Mouse (Mus musculus) forebrain, postnatal 0 days (tissue): ENCODE data around the gene Adk. TPM values are rescaled to one million over a fixed set of nuclear protein-coding genes. Genes with fewer than 3 reads are reported as not detected.

Experiments
- ATAC-seq: fragments of 200-750 bp; cut with Nextera tagmentation; 2 replicates; pipeline ENCODE4 v1.8.0; 2017; ENCODE audit warnings: mild to moderate bottlenecking, moderate library complexity
- DNase-seq: peaks from one replicate; pipeline ENCODE4 v3.0.0-alpha.2; 2015
- H3K27ac ChIP-seq: fragments of 300-500 bp; sonication (generic); 2 replicates; pipeline ENCODE4 v1.5.1; 2014; ENCODE audit warnings: low read depth, mild to moderate bottlenecking, antibody characterized with exemption, low read length, moderate library complexity, mixed read lengths
- H3K27me3 ChIP-seq: fragments of 300-500 bp; sonication (generic); 2 replicates; pipeline ENCODE4 v1.6.1; 2014; ENCODE audit warnings: mild to moderate bottlenecking, low read length, mixed read lengths; ENCODE audit not compliant: insufficient read depth
- H3K36me3 ChIP-seq: fragments of 300-500 bp; sonication (generic); 2 replicates; pipeline ENCODE4 v1.6.1; 2014; ENCODE audit warnings: mild to moderate bottlenecking, moderate library complexity; ENCODE audit not compliant: insufficient read depth
- H3K4me1 ChIP-seq: fragments of 300-500 bp; sonication (generic); 2 replicates; pipeline ENCODE4 v1.6.1; 2014; ENCODE audit warnings: antibody characterized with exemption; ENCODE audit not compliant: insufficient read depth
- H3K4me2 ChIP-seq: fragments of 300-500 bp; sonication (generic); 2 replicates; pipeline ENCODE4 v1.6.1; 2014; ENCODE audit warnings: low read depth, mild to moderate bottlenecking, moderate library complexity
- H3K4me3 ChIP-seq: fragments of 300-500 bp; sonication (generic); 2 replicates; pipeline ENCODE4 v1.5.1; 2014; ENCODE audit warnings: low read depth, low read length, mixed read lengths
- H3K9ac ChIP-seq: fragments of 300-500 bp; sonication (generic); 2 replicates; pipeline ENCODE4 v1.6.1; 2014; ENCODE audit warnings: mild to moderate bottlenecking
- H3K9me3 ChIP-seq: fragments of 300-500 bp; sonication (generic); 2 replicates; pipeline ENCODE4 v1.6.1; 2016; ENCODE audit warnings: low read length
- CTCF ChIP-seq: sonication (generic); IDR thresholded peaks from 2 replicates; pipeline ENCODE4 v1.5.1; 2016; ENCODE audit warnings: antibody characterized with exemption, control low read depth, low read depth
- WGBS: fragments of 180-500 bp; shearing (Covaris S2); extraction: QIAGEN DNeasy Blood & Tissue Kit; methylation state at CpG from one replicate; pipeline ENCODE4 v1.1.7; 2014; 5-methylcytosine and 5-hydroxymethylcytosine counted together
- polyA plus RNA-seq: library from polyadenylated mRNA; unstranded; fragments of >200 nt; fragmentation: Nextera tagmentation; extraction: Ambion mirVana; gene quantifications from 2 replicates; pipeline ENCODE4 v1.2.1, GENCODE M21; 2015
- total RNA-seq: library from RNA; depleted of rRNA; stranded (reverse); fragments of >200 nt; gene quantifications from 2 replicates; pipeline ENCODE4 v1.2.3, GENCODE M21; 2014

Adk gene
- total and polyA plus RNA-seq, 2 experiments from 2014 or later: 55.5 to 66.7 TPM

DNA sequence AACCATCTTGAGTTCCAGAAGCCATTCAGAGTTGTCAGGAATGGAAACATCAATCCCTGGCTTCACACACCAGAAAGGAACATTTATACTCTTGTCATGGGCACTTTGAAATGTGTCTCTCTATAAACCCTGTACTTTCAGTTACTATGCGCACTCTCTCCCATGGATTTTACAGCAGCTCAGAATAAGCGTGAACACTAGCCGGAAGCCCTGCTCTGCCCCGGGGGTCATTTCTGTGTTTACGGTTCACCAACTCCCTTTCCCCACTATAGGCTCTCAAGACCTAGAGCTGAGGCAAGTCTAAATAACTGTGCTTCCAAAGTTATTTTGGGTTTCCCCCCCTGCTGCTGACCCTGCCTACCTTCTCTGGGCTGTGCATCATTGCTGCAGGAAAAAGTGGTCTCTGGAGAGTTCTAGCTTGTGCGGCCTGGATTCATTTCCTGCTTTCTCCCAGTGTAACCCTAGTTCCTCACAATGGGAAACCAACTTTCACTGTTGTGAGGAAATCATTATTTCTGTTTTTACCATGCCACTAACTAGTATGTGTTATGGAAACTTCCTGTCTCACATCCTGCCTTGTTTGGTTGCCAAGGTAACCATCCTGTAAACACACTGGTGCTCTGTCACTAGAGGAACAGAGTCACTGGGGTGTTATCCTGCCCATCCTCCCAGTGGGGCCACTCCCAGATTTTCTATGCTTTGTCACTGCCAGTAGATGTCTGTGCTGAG lies 20.4 kb upstream of the Adk start:
- H3K9ac ChIP-seq: no peak overlapping the region
- H3K27ac ChIP-seq: no peak overlapping the region
- no peaks in the 10 kb centered on the region for H3K27me3 ChIP-seq
- 82% methylated on average over 6 of the region's 6 CpGs for WGBS
- no peak for TF ChIP-seq CTCF
- no peak overlapping the region for H3K4me3 ChIP-seq
- H3K9me3 ChIP-seq: no peaks in the 10 kb centered on the region
- H3K4me2 ChIP-seq: no peak overlapping the region
- H3K36me3 ChIP-seq: peaks cover 43% of the 10 kb centered on the region
- ATAC-seq: peak; percentile 67; the same call in 1 of the 2 replicates
- H3K4me1 ChIP-seq: no peaks in the 10 kb centered on the region
- peak; percentile 17 for DNase-seq

DNA sequence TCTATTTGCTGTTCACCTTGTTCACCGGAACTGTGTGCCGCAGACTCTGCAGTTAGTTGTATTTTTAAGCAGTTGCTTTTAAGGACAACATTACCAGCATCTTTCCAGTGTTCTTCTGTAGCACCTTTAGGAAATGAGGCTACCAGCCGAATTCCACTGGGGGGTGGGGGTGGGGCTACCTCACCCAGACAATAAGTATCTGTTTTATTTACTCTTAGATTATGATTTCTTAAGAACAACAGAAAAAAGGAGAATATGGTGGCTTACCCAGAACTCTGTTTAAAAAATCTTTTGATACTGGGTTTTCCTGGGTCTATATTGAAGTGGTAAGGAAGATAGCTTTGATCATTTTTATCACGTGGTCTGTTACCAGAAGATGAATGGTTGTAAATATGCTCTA lies 18.1 kb upstream of the Adk start:
- Histone ChIP-seq H3K9ac (no peak overlapping the region), H3K4me1 (no peaks in the 10 kb centered on the region), H3K9me3 (no peaks in the 10 kb centered on the region), H3K4me3 (no peak overlapping the region), H3K27ac (no peak overlapping the region), H3K4me2 (no peak overlapping the region), H3K36me3 (peaks cover 50% of the 10 kb centered on the region), H3K27me3 (no peaks in the 10 kb centered on the region)
- 92% methylated on average over 4 of the region's 4 CpGs for WGBS
- no peak for ATAC-seq
- DNase-seq: no peak
- no peak for TF ChIP-seq CTCF

DNA sequence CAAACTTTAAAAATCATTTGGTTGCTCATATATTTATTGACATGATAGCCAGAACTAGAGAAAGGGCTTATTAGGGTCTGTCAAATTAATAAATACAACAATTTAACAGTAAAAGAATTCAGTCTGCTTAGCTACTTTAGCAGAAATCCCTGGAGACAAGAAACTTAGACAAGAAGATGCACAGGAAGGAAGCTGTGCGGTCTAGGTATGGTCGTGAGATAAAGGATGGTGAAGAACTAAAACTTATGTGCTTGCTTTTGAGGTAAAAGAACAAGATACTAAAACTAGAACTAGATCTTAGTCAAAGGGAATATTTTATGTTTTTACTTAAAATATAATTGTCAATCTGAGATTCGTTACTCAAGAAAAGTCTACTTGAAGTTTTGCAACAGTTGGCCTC lies 17.6 kb upstream of the Adk start:
- no peak overlapping the region for H3K9ac ChIP-seq
- no peak overlapping the region for H3K4me3 ChIP-seq
- H3K4me2 ChIP-seq: no peak overlapping the region
- no peak overlapping the region for H3K27ac ChIP-seq
- H3K36me3 ChIP-seq: peaks cover 50% of the 10 kb centered on the region
- no peaks in the 10 kb centered on the region for H3K4me1 ChIP-seq
- 94% methylated on average over 3 of the region's 3 CpGs for WGBS
- no peaks in the 10 kb centered on the region for H3K9me3 ChIP-seq
- ATAC-seq: no peak
- no peak for DNase-seq
- H3K27me3 ChIP-seq: no peaks in the 10 kb centered on the region
- no peak for TF ChIP-seq CTCF

DNA sequence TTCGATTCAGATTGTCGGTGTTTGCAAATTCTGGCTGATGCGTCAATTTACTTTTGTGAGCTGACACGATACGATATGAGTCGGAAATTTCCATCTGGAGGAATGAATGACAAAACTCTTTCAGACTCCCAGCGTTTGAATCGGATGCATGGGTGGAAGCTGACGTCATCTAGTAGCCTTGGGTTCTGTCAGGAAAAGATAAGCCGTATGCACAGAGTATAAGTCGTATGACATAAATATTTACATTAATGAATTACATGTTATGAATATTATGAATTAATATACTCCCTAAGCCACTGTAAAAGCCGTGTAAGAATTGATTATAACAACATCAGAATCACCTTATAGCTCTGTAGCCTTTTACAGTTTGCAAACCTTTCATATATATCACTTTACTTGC lies 13.3 kb upstream of the Adk start:
- Histone ChIP-seq H3K4me1 (no peaks in the 10 kb centered on the region), H3K27me3 (no peaks in the 10 kb centered on the region), H3K36me3 (peaks cover 40% of the 10 kb centered on the region), H3K27ac (no peak overlapping the region), H3K4me2 (no peak overlapping the region), H3K9ac (no peak overlapping the region), H3K9me3 (no peaks in the 10 kb centered on the region), H3K4me3 (no peak overlapping the region)
- TF ChIP-seq CTCF: no peak
- WGBS: 91% methylated on average over 12 of the region's 12 CpGs
- ATAC-seq (no peak), DNase-seq (no peak)

DNA sequence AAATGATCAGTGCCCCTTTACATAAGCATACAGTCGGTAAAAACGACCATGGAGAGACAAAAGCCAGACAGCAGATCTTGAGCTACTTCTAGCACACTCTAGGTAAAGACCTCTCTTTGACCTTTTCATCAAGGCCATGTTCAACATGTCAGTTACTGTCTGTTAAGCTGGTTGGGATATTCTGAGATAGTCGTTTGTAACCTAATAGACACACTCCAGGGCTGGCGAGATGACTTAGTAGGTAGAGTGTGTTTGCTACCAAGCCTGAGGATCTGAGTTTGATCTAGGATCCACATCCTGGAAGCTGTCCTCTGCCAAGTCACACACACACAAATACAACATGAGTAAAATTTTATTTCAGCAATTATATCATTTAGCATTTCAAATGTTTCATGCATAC lies 12.8 kb upstream of the Adk start:
- TF ChIP-seq CTCF: no peak
- 90% methylated on average over 4 of the region's 4 CpGs for WGBS

DNA sequence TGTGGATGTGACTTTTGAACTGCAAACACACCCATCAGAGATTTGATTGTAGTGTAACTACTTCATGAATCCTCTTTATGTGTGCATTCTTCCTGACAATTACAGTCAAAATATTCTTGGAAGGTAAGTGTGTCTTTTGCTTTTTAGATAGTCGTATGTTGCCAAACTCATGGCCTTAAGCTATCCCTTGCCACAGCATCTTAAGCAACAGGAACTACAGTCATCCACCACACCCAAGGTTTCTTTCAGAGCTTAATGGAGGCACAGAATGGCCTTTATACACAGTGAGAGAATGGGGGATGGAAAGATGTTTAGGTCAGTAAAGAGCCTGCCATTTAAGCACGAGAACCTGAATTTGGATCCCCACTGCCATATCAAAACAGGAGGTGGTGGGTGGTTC lies 4.5 kb upstream of the Adk start:
- TF ChIP-seq CTCF: no peak
- Histone ChIP-seq H3K4me2 (no peak overlapping the region), H3K9ac (no peak overlapping the region), H3K4me3 (no peak overlapping the region), H3K4me1 (peaks cover 5% of the 10 kb centered on the region; the same call in 1 of the 2 replicates), H3K27me3 (no peaks in the 10 kb centered on the region), H3K36me3 (peaks cover 8% of the 10 kb centered on the region; the same call in 1 of the 2 replicates), H3K9me3 (no peaks in the 10 kb centered on the region), H3K27ac (no peak overlapping the region)
- ATAC-seq: no peak
- 90% methylated on average over 2 of the region's 2 CpGs for WGBS
- DNase-seq: no peak

More for the DNA sequence above, 12.8 kb upstream of the Adk start:
- H3K4me1 ChIP-seq: no peaks in the 10 kb centered on the region
- H3K9me3 ChIP-seq: no peaks in the 10 kb centered on the region
- H3K27me3 ChIP-seq: no peaks in the 10 kb centered on the region
- H3K9ac ChIP-seq: no peak overlapping the region
- H3K4me3 ChIP-seq: no peak overlapping the region
- no peak overlapping the region for H3K4me2 ChIP-seq
- ATAC-seq (no peak), DNase-seq (no peak)
- H3K36me3 ChIP-seq: peaks cover 43% of the 10 kb centered on the region
- H3K27ac ChIP-seq: no peak overlapping the region

DNA sequence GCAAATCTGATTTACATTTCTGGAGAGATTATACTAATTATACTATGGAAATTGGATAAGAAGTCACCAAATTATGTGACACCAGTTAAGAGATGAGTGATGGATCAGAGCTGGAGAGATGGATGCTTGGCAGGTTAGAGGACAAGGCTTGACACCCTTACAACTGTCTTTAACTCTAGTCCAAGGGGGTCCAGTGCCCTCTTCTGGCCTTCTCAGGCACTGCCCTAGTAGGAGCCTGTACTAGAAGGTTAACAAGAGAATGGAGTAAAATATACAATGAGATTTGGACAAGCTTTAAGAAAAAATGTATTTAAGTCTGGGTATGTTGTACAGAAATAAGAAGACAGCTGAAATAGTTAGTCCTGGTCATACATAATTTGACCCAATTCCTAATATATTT lies 3.5 kb upstream of the Adk start:
- DNase-seq: no peak
- Histone ChIP-seq H3K9me3 (no peaks in the 10 kb centered on the region), H3K4me2 (no peak overlapping the region), H3K4me1 (peaks cover 5% of the 10 kb centered on the region; the same call in 1 of the 2 replicates), H3K27ac (no peak overlapping the region), H3K9ac (no peak overlapping the region), H3K27me3 (no peaks in the 10 kb centered on the region), H3K4me3 (no peak overlapping the region), H3K36me3 (peaks cover 8% of the 10 kb centered on the region; the same call in 1 of the 2 replicates)
- TF ChIP-seq CTCF: peak; percentile 50
- no peak for ATAC-seq
